Mouse (Mus musculus) 3T3-L1 (cell line): ENCODE data around the gene Thap11.
A peak's percentile ranks its signal among the peaks of the same experiment; 100 is the strongest.

ENCODE experiments used
- DNase-seq: peaks from one replicate; pipeline ENCODE4 v3.0.0-alpha.2; 2015; ENCODE audit warnings: low read depth, low spot score

Gene Thap11

GRCm38 (mm10) chr8:105900180-105900940 is 45.4 kb downstream of the Thap11 start, which contains the start of gene Pskh1:
Gene Pskh1, plus strand, starts transcription at chr8:105900441.
- DNase-seq = peak; percentile 97

- peak; percentile 52 for DNase-seq
These were observed 46.1 kb downstream of the Thap11 start for GRCm38 (mm10) chr8:105900941-105901616.
